Mouse (Mus musculus) cerebellum, postnatal 10 days (tissue): ENCODE measurements around the gene Coq10b.

Experiments used
- DNase-seq, 2 experiments: peaks; one replicate each; pipeline ENCODE4 v3.0.0; 2021; ENCODE audit warnings: mixed read lengths in 2 of 2

Coq10b gene

GRCm38 (mm10) chr1:55052355-55052953, at the start of gene Coq10b:
Coq10b (plus strand) TSS chr1:55052770.
- peak; percentile 99 for DNase-seq

DNA sequence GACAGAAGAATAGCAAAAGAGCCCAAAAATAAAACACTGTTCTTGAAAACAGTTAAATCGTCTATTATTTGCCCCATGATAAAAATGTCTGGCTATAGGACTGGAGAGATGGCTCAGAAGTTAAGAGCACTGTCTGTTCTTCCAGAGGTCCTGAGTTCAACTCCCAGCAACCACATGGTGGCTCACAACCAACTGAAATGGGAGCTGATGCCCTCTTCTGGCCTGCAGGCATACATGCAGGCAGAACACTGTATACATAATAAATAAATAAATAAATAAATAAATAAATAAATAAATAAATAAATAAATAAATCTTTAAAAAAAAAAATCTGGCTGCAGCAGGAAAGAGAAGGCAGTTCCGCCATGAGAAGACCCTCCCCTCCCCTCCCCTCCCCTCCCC, 44.3 kb upstream of the Coq10b start:
- peak; percentile 11 to 21 for DNase-seq

- DNase-seq = no peak
These were observed 40.1 kb upstream of the Coq10b start for GRCm38 (mm10) chr1:55012513-55012912.

- no peak for DNase-seq
These were observed 30.7 kb upstream of the Coq10b start for GRCm38 (mm10) chr1:55021907-55022306.

- no peak for DNase-seq
These were observed 26.7 kb upstream of the Coq10b start for GRCm38 (mm10) chr1:55025656-55026430.

GRCm38 (mm10) chr1:55026444-55027252, 25.9 kb upstream of the Coq10b start:
- DNase-seq = no peak

DNA sequence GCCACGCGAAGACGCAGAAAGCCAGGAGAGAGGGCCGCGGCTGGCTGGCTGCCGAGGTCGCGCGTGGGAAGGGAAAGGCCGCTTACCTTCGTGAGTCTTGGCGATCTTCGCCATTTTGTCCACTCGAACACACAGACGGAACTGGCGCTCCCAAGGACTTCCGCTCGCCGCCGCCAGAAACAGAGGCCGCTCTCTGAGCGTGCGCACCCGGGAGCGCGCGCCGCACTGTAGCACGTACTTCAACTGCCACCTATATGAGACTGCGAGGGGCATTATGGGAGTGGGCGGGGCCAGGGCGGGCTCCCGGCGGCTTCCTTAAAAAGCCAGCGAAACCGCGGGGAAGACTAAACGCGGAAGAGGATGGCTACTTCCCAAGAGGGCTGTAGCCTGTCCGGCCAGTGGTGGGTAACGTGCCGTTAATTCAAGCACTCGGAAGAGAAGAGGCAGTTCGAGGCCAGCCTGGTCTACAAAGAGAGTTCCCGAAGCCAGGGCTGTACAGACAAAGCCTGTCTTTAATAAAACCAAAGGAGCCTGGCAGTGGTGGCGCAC, 25.2 kb upstream of the Coq10b start, which contains the start of gene Sf3b1:
Sf3b1 (minus strand) TSS at position 229 of the 549 bp plus-strand sequence.
- peak; percentile 97 to 98 for DNase-seq

- DNase-seq = no peak
These were observed 24.6 kb upstream of the Coq10b start for GRCm38 (mm10) chr1:55027966-55028365.

- DNase-seq = no peak
These were observed 23.9 kb upstream of the Coq10b start for GRCm38 (mm10) chr1:55028512-55029249.

DNA sequence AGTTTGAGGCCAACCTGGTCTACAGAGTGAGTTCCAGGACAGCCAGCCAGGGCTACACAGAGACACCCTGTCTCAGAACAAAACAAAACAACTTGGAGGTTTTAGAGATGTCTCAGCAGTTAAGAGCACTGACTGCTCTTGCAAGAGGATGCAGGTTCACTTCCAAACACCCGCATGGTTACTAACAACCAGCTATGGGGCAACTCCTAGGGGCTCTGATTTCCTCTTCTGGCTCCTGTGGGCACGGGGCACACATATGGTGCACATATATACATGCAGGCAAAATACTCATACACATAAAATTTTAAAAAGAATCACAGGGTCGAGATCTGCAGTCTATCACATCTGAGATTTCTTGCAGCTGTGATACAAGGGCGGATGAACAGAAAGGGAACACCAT, 23.1 kb upstream of the Coq10b start:
- no peak for DNase-seq

DNA sequence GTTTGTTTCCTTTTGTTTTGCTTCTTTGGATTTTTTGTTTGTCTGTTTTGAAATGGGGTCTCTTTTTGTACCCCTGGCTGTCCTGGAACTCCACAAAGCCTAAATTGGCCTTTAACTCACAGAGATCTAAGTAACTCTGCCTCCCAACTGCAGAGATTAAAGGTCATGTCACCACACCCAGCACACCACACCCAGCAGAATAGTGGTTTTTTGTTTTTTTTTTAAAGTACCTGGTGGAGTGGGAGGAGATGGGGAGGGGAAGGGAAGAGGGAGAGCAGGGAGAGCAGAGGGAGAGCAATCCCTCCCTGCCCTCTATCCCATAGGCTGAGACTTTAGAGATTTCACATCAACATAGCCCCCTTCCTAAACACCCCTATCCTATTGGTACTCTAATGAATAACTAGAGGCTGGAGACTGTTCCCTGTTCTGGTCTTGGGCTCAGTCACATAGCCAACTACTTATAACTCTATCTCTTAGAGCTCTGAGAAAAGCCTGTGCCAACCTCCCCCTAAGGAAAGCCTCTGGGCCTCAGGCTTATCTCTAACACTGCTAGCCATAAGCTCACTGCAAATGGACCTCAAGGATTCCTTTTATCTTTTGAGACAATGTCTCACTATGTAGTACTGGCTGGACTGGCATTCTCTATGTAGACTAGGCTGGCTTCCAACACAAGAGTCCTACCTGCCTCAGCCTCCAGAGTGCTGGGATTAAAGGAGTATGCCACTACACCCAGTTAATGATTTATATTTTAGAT, 21.4 kb upstream of the Coq10b start:
- DNase-seq = no peak

- no peak for DNase-seq
These were observed 12.6 kb upstream of the Coq10b start for GRCm38 (mm10) chr1:55039944-55040343.

GRCm38 (mm10) chr1:55041691-55042090, 10.9 kb upstream of the Coq10b start:
- no peak for DNase-seq

GRCm38 (mm10) chr1:55042246-55042645, 10.3 kb upstream of the Coq10b start:
- no peak for DNase-seq

GRCm38 (mm10) chr1:55043164-55043563, 9.4 kb upstream of the Coq10b start:
- DNase-seq = no peak

- DNase-seq = no peak
These were observed 3.6 kb upstream of the Coq10b start for GRCm38 (mm10) chr1:55048841-55049587.

DNA sequence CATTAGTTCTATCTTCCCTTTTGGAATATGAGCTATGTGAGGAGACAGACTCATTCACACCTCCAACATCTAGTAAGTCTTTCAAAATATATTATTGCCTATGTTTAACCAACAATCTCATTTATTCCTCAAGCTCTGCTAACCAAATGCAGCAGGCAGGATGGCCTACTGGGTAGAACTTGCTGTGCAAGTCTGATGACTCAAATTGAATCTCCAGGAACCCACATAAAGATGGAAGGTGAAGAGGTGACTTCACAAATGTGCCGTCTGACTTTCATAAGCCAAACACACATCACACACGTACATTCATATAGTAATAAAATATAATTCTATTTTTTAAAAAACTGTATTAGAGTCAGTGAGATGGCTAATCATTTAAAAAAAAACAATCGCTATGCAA, 899 bp upstream of the Coq10b start:
- no peak for DNase-seq

GRCm38 (mm10) chr1:55053005-55053404, 435 bp downstream of the Coq10b start:
- DNase-seq = no peak

GRCm38 (mm10) chr1:55053596-55053995, 1.0 kb downstream of the Coq10b start:
- DNase-seq = no peak

DNA sequence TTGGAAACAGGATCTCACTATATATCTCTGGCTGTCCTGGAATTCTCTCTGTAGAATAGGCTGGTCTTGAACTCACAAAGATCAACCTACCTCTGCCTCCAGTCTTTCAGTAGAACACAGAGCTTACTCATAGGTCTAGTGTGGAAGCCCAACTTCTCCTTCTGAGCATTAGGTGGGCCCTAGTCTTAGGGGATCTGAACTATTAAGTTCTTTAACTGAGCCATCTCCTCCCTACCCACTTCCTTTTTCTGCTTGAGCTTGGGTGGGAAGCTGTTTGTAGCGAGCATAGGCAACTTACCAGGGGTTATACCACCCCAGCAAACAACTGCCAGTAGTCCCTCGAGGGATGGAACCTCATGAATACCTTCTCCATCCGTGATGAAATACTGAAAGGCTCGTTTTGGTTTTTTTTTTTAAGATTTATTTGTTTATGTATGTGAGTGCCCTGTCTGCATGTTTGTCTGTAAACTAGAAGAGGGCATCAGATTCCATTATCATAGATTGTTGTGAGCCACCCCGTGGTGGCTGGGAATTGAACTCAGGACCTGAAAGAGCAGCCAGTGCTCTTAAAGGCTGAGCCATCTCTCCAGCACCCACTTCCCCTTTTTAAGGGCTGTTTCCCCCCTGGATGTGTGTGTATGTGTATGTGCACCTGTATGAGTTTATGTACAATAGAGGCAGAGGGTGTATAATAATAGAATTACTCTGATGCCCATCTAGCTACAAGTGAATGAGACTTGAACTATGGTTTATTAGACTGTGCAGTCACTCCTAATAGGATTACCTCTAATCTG, 2.9 kb downstream of the Coq10b start:
- DNase-seq = no peak
